Mouse (Mus musculus) ES-Bruce4 (cell line): ENCODE measurements around the gene Med18.

ENCODE experiments used
- CTCF ChIP-seq: IDR thresholded peaks from one replicate; pipeline ENCODE4 v1.8.1; 2011; ENCODE audit warnings: low read depth, low read length
- EP300 ChIP-seq: IDR thresholded peaks from 2 replicates; pipeline ENCODE4 v1.6.1; 2011; ENCODE audit warnings: low read depth, low read length; ENCODE audit not compliant: insufficient read depth
- POLR2A ChIP-seq: IDR thresholded peaks from one replicate; pipeline ENCODE4 v1.8.1; 2011; ENCODE audit warnings: low read length; ENCODE audit not compliant: insufficient read depth

DNA sequence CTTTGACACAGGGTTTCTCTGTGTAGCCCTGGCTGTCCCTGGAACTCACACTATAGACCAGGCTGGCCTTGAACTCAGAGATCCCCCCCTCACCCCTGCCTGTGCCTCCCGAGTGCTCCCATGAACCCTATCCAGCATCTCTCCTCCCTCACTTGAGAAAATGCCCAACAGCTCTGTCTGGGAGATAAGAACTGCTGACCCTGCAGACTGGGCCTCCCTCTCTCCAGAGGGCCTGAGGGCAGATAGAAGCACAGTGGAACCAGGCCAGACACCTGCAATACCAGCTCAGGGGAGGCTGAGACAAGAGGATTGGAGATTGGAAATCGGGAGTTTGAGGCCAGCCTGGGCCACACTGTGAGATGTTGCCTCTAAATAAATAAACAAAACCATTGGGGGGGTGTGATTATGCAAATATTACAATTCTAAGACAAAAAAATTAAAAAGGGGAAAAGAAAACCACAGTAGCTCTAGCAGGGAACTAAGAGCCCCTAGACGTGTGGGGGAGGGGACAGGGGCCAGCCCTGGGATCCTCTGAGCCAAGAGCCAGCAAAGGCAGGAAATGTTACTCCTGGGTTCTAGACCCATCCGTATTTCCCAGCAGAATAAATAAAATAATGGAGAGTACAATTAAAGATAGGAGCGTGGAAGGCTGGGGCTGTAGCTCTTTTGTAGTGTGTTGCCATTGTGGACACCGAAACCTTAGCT lies 41.5 kb upstream of the Med18 start:
- TF ChIP-seq POLR2A (no peak), CTCF (no peak), EP300 (peak; percentile 60; the same call in 1 of the 2 replicates)
